Mouse (Mus musculus) bone marrow, adult 2 months (tissue): ENCODE measurements around the gene Scn4a.

Experiments
- CTCF ChIP-seq: fragments of 200-500 bp; IDR thresholded peaks from 2 replicates; pipeline ENCODE4 v1.5.1; 2011; ENCODE audit warnings: low read length, control low read depth; ENCODE audit not compliant: control insufficient read depth, insufficient read depth
- POLR2A ChIP-seq: fragments of 200-500 bp; IDR thresholded peaks from 2 replicates; pipeline ENCODE4 v1.6.1; 2011; ENCODE audit warnings: low read depth, mild to moderate bottlenecking, control low read depth, low read length, borderline replicate concordance; ENCODE audit not compliant: control insufficient read depth

DNA sequence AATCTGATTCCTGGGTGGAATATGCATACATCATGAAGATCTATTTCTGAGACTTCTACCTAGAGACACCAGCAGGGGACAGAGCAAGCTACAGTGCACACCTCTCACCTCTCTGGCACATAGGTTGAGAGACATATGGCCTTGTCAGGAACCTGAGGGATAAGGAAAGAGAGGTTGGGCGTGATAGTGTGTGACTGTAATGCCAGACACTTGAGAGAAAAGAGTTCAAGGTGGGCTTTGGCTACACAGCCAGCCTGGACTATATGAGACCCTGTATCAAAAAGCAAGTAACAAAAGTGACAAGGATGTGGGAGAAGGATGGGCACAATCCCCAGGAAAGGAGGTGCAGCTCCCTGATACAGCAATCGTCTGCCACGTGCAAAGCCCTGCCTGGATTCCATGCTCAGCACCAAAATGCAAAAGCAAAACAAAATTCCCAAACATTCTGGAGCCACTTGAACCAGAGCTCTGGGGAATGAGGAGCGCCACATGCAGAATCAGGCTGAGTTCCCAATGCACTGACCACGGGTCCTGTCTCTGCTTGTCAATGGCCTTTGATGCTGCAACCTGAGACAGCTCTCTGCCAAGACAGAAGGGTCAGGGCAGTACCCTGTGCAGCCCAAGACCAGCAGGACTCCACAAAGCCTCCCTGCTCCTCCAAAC lies 81.8 kb downstream of the Scn4a start:
- no peak for TF ChIP-seq CTCF
- no peak for TF ChIP-seq POLR2A
